Mouse (Mus musculus) heart, adult 11 months (tissue): ENCODE measurements around the gene Adora3.

ENCODE experiments used
- DNase-seq: peaks from one replicate; pipeline ENCODE4 v3.0.0; 2022

Adora3 gene

GRCm38 (mm10) chr3:105877252-105877803 is 6.7 kb downstream of the Adora3 start:
- peak; percentile 88 for DNase-seq

- DNase-seq = peak; percentile 97
Observed at GRCm38 (mm10) chr3:105877919-105878318, 7.3 kb downstream of the Adora3 start.

GRCm38 (mm10) chr3:105878751-105879150 is 8.1 kb downstream of the Adora3 start:
- peak; percentile 87 for DNase-seq

- peak; percentile 88 for DNase-seq
Observed at GRCm38 (mm10) chr3:105880419-105880818, 9.8 kb downstream of the Adora3 start.

GRCm38 (mm10) chr3:105882105-105882504 is 11.4 kb downstream of the Adora3 start:
- peak; percentile 60 for DNase-seq

DNA sequence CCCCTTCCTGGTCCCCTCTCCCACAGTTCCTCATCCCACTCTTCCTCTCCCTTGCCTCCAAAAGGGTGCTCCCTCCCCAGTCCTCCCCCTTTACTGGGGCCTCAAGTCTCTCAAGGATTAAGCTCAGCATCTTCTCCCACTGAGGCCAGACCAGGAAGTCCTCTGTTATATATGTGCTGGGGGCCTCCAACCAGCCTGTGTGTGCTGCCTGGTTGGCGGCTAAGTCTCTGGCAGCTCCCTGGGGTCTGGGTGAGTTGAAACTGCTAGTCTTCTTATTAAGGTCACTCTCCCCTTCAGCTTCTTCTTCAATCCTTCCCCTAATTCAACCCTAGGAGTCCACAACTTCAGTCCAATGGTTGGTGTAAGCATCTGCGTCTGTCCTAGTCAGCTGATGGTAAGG is 12.5 kb downstream of the Adora3 start:
- peak; percentile 52 for DNase-seq

GRCm38 (mm10) chr3:105888961-105889360 is 18.3 kb downstream of the Adora3 start:
- peak; percentile 52 for DNase-seq

DNA sequence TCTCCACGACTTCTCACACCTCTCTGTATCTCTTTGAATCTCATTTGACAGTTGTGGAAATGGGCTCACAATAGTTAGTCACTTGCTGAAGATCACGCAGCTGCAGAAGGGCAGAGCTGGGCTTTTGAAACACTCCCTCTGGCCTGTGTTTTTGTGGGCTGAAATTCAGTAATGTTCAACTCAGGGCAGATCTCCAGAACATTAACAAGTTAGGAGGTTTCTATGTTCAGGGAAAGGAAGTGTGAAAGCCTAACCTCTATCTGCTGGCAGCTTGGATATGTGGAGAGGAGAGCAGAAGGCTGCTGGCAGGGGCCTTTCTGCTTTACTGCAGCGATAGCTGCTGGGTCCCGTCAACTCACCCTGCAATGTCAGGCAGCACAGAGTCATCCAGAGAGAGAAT is 19.6 kb downstream of the Adora3 start:
- peak; percentile 91 for DNase-seq

DNA sequence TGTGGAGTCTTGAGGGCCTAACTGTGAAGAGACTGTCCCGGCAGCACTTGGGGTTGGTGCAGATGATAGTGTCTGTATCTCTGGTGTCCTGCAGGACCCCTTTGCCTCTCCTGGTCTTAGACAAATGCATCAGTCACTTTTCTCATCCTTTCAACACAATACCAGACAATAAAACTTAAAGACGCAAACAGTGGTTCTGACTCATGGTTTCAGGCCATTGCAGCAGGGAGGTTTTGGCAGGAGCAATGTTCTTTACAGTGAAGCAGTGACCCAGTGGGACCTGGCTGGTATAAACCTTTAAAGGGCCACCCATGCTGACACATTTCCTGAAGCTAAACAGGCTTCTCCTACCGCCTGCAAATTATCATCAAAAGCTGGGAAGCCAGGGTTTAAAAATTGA is 20.5 kb downstream of the Adora3 start:
- DNase-seq = peak; percentile 72

DNA sequence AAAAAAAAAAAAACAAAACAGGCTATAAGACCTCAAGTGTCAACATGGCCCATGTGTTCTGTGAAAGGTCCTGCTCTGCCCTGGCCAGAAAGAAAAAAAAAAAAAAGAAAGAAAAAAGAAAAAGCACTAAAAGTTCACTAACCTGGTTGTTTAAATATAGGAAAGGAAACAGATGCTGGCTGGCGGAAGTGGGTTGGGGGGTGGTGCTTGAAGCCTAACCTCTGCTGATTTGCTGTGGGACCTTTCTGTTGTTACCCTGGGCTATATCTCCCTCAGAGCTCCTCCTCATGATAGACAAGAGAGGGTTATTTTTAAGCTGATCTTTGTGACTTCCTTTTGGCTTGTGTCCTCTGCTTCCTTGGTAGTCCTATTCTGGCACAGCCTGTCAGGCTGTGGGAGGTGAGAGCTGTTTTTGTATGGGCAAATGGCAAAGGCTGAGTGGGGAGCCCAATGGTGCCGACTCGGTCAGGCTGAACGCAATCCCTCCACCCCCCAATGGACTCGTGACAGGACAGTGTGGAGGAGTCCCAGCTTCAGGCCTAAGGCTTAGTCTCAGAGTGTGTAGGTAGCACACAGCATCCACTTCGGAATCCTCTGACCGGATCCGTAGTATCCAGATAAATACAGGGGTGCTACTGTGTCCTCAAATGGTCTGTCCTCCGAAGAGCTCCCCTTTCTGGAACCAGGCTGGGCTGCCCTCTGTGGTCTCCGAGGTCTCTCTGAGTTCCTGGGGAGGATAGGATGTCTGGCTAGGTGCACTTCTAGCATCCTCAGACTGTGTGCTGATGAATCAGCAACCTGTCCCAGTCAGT is 21.3 kb downstream of the Adora3 start:
- DNase-seq = peak; percentile 98

DNA sequence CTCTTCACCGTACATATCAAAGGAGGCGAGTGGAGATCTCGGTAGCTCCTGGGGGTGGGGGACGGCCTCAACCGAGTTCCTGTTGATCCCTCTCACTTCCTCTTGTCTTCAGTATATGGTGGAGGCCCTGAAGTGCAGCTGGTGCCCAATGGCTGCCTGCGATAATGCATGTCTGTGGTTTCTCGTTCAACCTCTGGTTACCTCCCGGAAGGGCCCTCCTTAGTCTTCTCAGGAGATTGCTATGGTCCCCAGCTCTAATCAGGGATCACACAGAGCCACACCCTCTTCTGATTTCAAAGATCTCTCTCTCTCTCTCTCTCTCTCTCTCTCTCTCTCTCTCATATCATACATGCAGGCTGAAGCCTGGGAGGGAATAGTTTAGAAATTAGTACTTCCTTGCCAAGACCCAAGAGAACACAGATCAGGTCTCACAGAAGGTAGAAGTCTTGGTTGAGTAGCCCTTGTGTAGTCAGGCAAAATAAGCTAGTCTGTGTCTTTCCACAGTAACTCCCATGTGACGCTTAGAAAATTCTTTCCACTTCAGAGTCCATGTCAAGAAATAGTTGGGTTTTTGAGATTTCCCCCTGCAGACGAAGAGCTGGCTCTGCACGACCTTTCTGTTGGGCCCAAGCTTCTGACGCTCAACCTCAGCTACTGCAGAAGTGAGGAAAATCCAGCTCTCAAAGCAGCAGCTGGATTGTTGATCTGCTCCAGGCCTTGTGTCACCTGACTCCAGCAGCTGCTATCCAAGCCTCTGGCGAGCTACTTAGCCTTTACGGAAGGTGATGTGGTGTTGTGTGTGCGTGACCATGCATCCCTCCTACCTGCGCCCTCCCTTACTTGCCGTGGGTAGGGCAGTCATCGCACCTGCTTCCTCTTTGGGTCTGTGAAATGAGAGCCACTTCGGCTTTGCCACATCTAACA is 22.2 kb downstream of the Adora3 start:
- peak; percentile 96 for DNase-seq

GRCm38 (mm10) chr3:105893941-105894391 is 23.3 kb downstream of the Adora3 start:
- peak; percentile 99 for DNase-seq

GRCm38 (mm10) chr3:105894601-105895592 is 24.2 kb downstream of the Adora3 start:
- DNase-seq = peak; percentile 99

- peak; percentile 64 for DNase-seq
Observed at GRCm38 (mm10) chr3:105896811-105897210, 26.2 kb downstream of the Adora3 start.

- DNase-seq = peak; percentile 98
Observed at GRCm38 (mm10) chr3:105898325-105898724, 27.7 kb downstream of the Adora3 start.

- DNase-seq = peak; percentile 94
Observed at GRCm38 (mm10) chr3:105898861-105899260, 28.2 kb downstream of the Adora3 start.

DNA sequence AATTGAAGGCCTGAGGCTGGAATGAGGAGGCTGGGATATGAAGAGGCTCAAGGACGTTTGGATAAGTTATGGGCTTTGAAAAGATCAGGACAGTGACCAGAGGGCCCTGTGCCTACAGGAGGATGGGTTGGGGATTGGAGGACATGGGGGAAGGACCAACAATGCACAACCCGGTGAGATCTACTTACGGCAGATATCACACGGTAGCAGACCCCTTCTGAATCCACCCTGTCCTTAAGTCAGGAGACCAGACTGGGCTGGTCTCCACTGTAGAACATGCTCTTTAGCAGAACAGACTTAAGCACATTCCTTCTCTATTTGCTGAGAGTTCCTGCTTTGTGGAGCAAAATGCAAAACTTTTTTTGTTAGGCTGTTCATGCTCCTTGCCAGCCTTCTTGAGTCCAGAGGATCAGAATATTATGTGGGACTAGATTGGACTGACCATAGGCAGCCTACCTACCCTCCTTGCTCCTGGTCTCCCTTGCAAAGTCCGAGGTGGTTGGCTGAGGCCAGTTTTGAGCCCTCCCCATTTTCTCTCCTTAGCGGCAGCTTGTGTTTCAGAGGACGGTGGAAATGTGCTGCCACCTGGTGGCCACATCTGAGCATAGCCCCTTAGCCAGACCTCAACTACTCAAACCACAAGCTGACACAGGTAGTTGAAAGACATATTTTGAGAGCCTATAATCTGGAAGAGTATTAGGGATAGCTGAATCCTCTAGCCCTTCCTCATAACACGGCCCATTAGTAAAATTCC is 28.9 kb downstream of the Adora3 start:
- DNase-seq = peak; percentile 98

- DNase-seq = peak; percentile 90
Observed at GRCm38 (mm10) chr3:105900266-105900665, 29.6 kb downstream of the Adora3 start.

DNA sequence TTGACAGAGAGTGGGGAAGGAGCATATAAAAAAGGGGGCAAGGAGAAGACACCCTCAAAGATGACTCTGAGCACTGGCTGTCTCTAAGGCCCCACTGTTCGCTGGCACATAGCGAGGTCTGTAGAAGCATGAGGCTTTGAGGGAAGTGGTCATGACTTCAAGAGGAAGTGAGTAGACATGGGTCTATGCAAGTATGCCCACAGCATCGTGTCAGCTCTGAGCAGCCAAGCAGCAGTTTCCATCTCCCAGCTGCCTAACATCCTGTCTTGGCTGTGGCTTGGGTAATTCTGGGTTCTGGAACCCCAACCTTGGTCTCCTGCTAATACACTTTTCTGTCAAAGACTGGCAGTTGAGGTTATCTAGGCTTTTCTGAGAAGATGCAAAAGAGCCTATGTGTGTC is 30.1 kb downstream of the Adora3 start:
- peak; percentile 94 for DNase-seq

DNA sequence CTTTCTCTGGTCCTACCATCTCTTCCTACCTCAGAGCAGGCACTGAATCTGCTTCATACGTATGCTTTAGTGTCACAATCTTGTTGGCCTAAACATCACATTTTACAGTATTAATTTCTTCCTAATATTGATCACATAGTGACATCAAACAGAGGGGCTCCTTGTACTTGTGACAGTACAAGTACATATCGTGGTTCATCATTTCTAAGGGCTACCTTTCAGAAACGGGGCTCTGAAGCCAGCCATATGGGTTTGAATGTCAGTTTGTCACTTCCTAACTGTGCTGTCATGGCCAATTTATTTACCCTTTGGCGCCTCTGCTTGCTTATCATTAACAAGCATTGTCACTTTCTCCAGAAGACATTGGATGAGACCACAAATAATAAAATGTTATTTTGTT is 30.8 kb downstream of the Adora3 start:
- peak; percentile 61 for DNase-seq

DNA sequence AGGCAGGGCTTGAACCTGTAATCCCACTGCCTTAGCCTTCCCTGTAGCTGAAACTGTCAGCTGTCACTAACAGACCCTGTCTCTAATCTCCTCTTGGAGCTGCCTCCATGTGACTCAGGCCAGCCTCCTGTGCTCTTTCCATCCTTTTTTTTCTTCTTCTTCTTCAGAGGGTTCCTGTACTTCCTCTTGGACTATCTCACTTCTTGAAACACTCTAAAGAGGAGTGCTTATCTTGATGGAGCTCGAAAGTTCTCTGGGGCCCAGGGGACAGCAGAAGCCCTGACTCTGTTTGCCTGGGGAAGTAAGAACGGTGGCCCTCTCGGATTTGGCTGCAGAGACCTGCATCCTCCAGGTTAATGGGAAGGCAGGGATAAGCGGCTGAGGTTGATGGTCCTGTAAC is 33.6 kb downstream of the Adora3 start:
- peak; percentile 71 for DNase-seq
